8 mouse cellular contexts compared by ENCODE assay signal in genomic region chr1:178337551-178338317, GRCm38 (mm10). TPM values are rescaled to one million over a fixed set of nuclear protein-coding genes. Genes with fewer than 3 reads are reported as not detected.
DNase-seq lines count a peak whose midpoint lies in the region; ATAC-seq and TF ChIP-seq lines count a peak whose summit lies in the region.

Hnrnpu (minus strand) TSS chr1:178337797.

- no peak for TF ChIP-seq CTCF in bone marrow, adult 2 months (IDR thresholded peaks at IDR 0.05; ENCODE audit: control insufficient read depth, insufficient read depth, low read length)

- H3K27ac ChIP-seq in bone marrow, adult 2 months (ENCODE audit: control insufficient read depth, insufficient read depth, low read depth, low read length, poor library complexity): peak within 1 kb of the TSS; percentile 100
- peak within 1 kb of the TSS; percentile 99 for H3K27ac ChIP-seq in embryonic facial prominence, embryonic 15.5 days (replicated peaks)
- peak within 1 kb of the TSS; percentile 100 for H3K27ac ChIP-seq in kidney, embryonic 15.5 days

- peak within 1 kb of the TSS; percentile 100 for H3K9ac ChIP-seq in embryonic facial prominence, embryonic 15.5 days
- peak within 1 kb of the TSS; percentile 100 for H3K9ac ChIP-seq in kidney, embryonic 15.5 days

- no peaks in the 10 kb centered on the region for H3K9me3 ChIP-seq in embryonic facial prominence, embryonic 15.5 days (replicated peaks)
- no peaks in the 10 kb centered on the region for H3K9me3 ChIP-seq in kidney, embryonic 15.5 days (replicated peaks)

- under 1% methylated on average over 73 of the region's 73 CpGs for WGBS in bone marrow, adult 2 months
- WGBS in embryonic facial prominence, embryonic 15.5 days: under 1% methylated on average over 65 of the region's 73 CpGs
- under 1% methylated on average over 73 of the region's 73 CpGs for WGBS in kidney, embryonic 15.5 days

- peaks cover 16% of the 10 kb centered on the region for H3K36me3 ChIP-seq in embryonic facial prominence, embryonic 15.5 days
- peaks cover 23% of the 10 kb centered on the region for H3K36me3 ChIP-seq in kidney, embryonic 15.5 days

- peak; percentile 93 for DNase-seq in 416B (ENCODE audit: low read depth)
- peak; percentile 96 for DNase-seq in heart, adult 9 months (ENCODE audit: low spot score in 2 of 2)
- peak; percentile 97 for DNase-seq in liver
- DNase-seq in spleen, postnatal 4 days (ENCODE audit: low spot score in 2 of 2): peak; percentile 95 to 99

- no peaks in the 10 kb centered on the region; the same call in 1 of the 2 replicates for H3K4me1 ChIP-seq in bone marrow, adult 2 months (ENCODE audit: control insufficient read depth, insufficient read depth, low read length)
- H3K4me1 ChIP-seq in embryonic facial prominence, embryonic 15.5 days: peaks cover 18% of the 10 kb centered on the region
- peaks cover 23% of the 10 kb centered on the region for H3K4me1 ChIP-seq in kidney, embryonic 15.5 days

- H3K4me2 ChIP-seq in embryonic facial prominence, embryonic 15.5 days (replicated peaks): peak within 1 kb of the TSS; percentile 61
- peak within 1 kb of the TSS; percentile 65 for H3K4me2 ChIP-seq in kidney, embryonic 15.5 days

- no peaks in the 10 kb centered on the region for H3K27me3 ChIP-seq in embryonic facial prominence, embryonic 15.5 days
- H3K27me3 ChIP-seq in kidney, embryonic 15.5 days: no peaks in the 10 kb centered on the region

- TF ChIP-seq POLR2A in bone marrow, adult 2 months (IDR thresholded peaks at IDR 0.05; ENCODE audit: borderline replicate concordance, control insufficient read depth, low read depth, low read length): peak; percentile 97

- peak; percentile 90 for ATAC-seq in embryonic facial prominence, embryonic 15.5 days (ENCODE audit: insufficient number of reproducible peaks, low FRiP score, low TSS enrichment, low read depth)
- ATAC-seq in kidney, embryonic 15.5 days (replicated peaks; ENCODE audit: low FRiP score): peak; percentile 94
- peak; percentile 75 for ATAC-seq in monocyte, adult 5-6 weeks (replicated peaks; ENCODE audit: insufficient number of reproducible peaks, low FRiP score, low TSS enrichment, poor library complexity, severe bottlenecking)

- peak within 1 kb of the TSS; percentile 99 for H3K4me3 ChIP-seq in bone marrow, adult 2 months (replicated peaks; ENCODE audit: control insufficient read depth, low read depth, low read length)
- peak within 1 kb of the TSS; percentile 100 for H3K4me3 ChIP-seq in embryonic facial prominence, embryonic 15.5 days (replicated peaks)
- H3K4me3 ChIP-seq in kidney, embryonic 15.5 days (replicated peaks): peak within 1 kb of the TSS; percentile 100

RNA-seq across cellular contexts. Expression of gene Hnrnpu, which starts in this region (rescaled TPM):
- 342 and 406 TPM in 2 replicates for polyA plus RNA-seq in bone marrow, adult 2 months (2011; ENCODE audit: insufficient read depth, insufficient read length, low replicate concordance, missing spikeins)
- 356 and 362 TPM in 2 replicates for polyA plus RNA-seq in embryonic facial prominence, embryonic 15.5 days (2015; fragmentation: Nextera tagmentation; extraction: Ambion mirVana)
- 403 and 407 TPM in 2 replicates for polyA plus RNA-seq in kidney, embryonic 15.5 days (2015; fragmentation: Nextera tagmentation; extraction: Ambion mirVana)
- 385 to 507 TPM (median 405 TPM) in 3 replicates for total RNA-seq in monocyte, adult 5-6 weeks (2017)

Comparison
In these comparisons a context has a peak if more than half of its experiments do, and no peak if none do; other contexts are left out.
1. Peak in every context shown above with its lines: DNase-seq, ATAC-seq, H3K4me3 ChIP-seq and H3K27ac ChIP-seq.